Mouse (Mus musculus) MEL (cell line): ENCODE results near the gene Hspbp1.

ENCODE experiments used
- BHLHE40 ChIP-seq: IDR thresholded peaks from 2 replicates; pipeline ENCODE4 v1.6.1; 2012; ENCODE audit warnings: low read depth, mild to moderate bottlenecking, inconsistent platforms, low read length, improper control_type of control experiment, borderline replicate concordance
- CHD1 ChIP-seq: IDR thresholded peaks from 2 replicates; pipeline ENCODE4 v1.6.1; 2012; ENCODE audit warnings: low read depth, mild to moderate bottlenecking, inconsistent platforms, low read length, improper control_type of control experiment
- CTCF ChIP-seq, 3 experiments: IDR thresholded peaks in 2 of 3; conservative IDR thresholded peaks in 1 of 3; 2 replicates each; pipeline ENCODE4 v1.5.1; 2011 to 2012; ENCODE audit warnings: low read length in 3 of 3, low read depth in 2 of 3, mild to moderate bottlenecking in 2 of 3, improper control_type of control experiment in 1 of 3, inconsistent platforms in 1 of 3, mixed read lengths in 1 of 3, moderate library complexity in 1 of 3; ENCODE audit not compliant: control insufficient read depth in 1 of 3, insufficient read depth in 1 of 3, poor library complexity in 1 of 3, severe bottlenecking in 1 of 3
- MAX ChIP-seq: IDR thresholded peaks from 2 replicates; pipeline ENCODE4 v1.6.1; 2011; ENCODE audit warnings: low read length, improper control_type of control experiment
- MYB ChIP-seq: IDR thresholded peaks from 2 replicates; pipeline ENCODE4 v1.6.1; 2011; ENCODE audit warnings: mild to moderate bottlenecking, low read depth, low read length, improper control_type of control experiment
- TCF12 ChIP-seq: IDR thresholded peaks from 2 replicates; pipeline ENCODE4 v1.6.1; 2014; ENCODE audit warnings: low read depth, mild to moderate bottlenecking, inconsistent platforms, low read length, improper control_type of control experiment, moderate library complexity

- no peak for TF ChIP-seq BHLHE40
- no peak for TF ChIP-seq MAX
- TF ChIP-seq CTCF (IDR thresholded peaks at IDR 0.05 in 2 of 3, conservative IDR thresholded peaks at IDR 0.05 in 1 of 3; ENCODE audit: control insufficient read depth in 1 of 3, insufficient read depth in 1 of 3, low read depth in 2 of 3, low read length in 3 of 3, poor library complexity in 1 of 3, severe bottlenecking in 1 of 3): no peak
- TF ChIP-seq CHD1: no peak
- TF ChIP-seq MYB: no peak
- TF ChIP-seq TCF12: no peak
Measured at GRCm38 (mm10) chr7:4731090-4731489, 46.2 kb upstream of the Hspbp1 start.
